Mouse (Mus musculus): ENCODE results near the gene Slc25a33.

Gene Slc25a33

DNA sequence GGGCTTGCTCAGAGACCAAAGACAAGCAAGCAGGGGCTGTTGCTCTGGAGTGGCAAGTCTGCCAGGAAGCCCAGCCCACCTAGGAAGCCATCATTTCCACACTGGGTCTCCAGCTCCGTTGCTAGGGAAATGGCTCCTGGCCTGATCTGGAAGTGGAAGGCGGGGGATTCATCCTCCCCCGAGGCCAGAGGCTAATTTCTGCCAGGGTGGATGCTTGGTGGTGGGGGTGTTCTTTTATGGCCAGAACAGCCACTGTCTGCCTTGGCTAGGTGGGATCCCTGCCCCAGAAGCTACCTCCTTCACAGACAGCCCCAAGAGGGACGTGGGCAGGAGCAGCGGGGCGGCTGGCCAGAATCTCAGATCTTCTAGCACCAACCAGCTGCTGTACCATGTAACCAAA is 40.3 kb downstream of the Slc25a33 start:
- in situ Hi-C loops (cut with MboI; ENCODE audit: unreplicated experiment in 2 of 2): no loop called here

DNA sequence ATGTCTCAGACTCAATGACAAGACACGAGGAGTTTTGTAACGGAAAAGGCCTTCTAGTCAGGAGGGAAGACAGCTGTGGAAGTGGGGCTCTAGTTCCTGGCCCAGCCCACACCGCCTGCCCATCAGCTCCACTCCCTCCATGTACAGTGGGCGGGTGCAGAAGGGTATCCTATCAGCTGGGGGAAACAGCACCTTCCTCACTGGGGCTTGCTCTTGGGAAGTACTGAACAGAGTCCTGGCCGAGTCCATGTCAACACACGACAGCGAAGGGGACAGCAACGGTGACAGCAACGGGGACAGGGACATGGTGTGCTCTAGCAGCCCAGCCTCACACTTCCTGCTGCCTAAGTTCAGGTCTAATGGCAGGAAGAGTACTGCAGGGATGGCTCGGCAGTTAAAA is 41.3 kb downstream of the Slc25a33 start:
- in situ Hi-C loops (cut with MboI; ENCODE audit: unreplicated experiment in 2 of 2): no loop called here

DNA sequence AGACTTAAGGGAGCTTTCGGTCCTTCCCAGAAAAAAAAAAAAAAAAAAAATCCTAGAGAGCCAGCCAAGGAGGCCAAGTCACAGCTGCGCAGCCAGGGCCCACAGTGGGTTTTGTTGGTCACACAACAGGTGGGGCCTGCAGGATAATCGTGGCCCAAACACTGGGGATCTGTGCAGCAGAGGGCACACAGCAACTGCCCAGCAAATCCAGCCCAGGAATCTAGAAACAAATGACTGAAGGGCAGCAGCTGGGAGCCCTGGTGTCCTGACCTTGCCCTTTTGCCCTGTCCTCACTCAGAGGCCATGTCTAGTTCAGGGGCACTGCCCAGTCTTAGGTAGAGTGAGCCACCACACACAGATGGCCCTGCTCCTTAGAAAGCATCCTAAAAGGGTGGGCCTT is 41.8 kb downstream of the Slc25a33 start:
- in situ Hi-C loops (cut with MboI; ENCODE audit: unreplicated experiment in 2 of 2): no loop called here

DNA sequence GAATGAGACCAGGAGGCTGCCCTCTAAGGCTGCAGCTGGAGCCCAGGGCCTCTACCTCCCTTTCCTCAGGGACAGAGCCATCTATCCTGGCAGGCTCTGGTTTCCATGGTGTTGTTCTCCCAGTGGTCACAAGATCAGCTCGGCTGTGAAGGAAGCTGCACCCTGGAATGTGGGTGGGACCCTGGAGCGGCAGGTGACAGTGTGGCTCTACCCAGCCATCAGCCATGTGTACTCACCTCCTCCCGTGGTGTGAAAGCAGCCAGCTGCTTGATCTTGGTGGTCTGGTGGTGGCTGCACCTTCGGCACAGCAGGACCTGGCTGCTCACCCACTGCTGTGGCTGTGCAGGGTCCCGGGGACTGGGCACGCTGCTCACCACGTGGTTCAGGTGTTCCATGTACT is 43.2 kb downstream of the Slc25a33 start:
- in situ Hi-C loops (cut with MboI; ENCODE audit: unreplicated experiment in 2 of 2): no loop called here

DNA sequence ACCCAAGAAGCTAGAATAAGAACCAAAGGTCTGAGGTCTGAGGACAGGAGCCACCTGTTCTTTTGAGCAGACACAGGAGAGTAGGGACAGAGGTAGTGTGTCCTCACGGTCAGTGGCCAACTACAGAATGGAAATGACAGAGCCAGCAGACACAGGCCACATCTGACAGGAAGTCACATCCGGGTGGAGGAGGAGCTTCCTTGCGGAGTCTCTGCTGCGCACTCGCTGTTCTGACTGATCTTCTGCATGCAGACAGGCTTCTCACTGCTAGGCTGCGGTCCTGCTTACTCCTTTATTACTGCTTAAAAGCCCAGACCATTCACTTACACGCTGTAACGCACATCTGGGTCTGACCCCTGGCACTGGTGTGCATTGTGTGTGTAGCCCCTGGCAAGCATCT is 45.3 kb downstream of the Slc25a33 start:
- in situ Hi-C loops (cut with MboI; ENCODE audit: unreplicated experiment in 2 of 2): loop anchor here in 1 of 2 experiments (5.0 kb wide), 2 partner anchors 78 to 373 kb away; no protein-coding TSS in a partner anchor

DNA sequence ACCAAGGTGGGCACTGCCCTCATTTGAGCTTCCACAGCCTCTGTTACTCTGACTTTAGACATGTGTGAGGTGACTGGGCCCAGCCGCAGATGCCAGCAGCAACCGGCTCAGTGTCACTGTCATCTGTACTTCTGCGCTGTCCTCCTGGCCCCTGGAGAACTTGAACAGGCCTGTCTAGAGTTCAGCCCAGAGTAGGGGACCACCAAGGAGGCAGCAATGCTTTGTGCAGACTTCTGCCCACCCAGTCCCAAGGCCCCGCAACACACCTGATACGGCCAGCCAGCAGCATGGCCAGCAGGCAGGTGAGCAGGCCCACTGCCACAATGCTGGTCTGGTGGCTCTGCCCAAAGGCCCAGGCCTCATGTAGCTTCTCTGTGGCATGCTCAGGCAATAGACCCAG is 46.4 kb downstream of the Slc25a33 start:
- in situ Hi-C loops (cut with MboI; ENCODE audit: unreplicated experiment in 2 of 2): loop anchor here in 1 of 2 experiments (5.0 kb wide), 2 partner anchors 80 to 375 kb away; no protein-coding TSS in a partner anchor

DNA sequence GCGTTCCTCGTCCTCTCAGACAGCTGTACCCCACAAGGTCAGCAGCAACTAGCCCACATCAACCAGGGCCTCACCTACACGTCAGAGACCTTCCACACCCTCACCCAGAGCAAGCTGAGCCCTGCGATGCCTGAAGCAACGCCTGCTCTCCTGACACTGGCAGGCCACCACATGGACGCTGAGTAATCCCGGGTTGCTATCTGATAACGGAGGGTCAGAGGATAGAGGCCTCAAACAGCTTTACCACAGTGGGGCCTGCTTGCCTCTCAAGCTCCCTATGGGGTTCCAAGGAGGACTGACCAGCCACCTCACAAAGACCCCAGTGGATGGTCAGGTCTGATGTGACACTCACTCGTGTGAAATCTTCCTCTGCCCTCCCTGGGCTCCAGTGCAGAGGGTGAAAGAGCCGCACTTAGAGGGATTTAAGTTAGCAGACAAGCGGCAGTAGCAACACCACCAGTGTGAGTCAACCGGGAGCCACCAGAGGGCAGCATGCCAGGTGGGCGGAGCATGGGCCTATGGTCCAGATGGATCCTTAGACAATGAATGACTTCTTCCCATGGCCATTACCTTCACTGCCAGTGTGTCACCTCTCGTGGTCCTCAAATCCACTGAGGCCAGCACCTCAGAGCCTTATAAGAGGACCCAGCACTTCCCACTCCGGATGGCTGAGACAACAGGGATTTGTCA is 48.3 kb downstream of the Slc25a33 start:
- in situ Hi-C loops (cut with MboI; ENCODE audit: unreplicated experiment in 2 of 2): loop anchor here in 1 of 2 experiments (5.0 kb wide), 2 partner anchors 81 to 376 kb away; no protein-coding TSS in a partner anchor

DNA sequence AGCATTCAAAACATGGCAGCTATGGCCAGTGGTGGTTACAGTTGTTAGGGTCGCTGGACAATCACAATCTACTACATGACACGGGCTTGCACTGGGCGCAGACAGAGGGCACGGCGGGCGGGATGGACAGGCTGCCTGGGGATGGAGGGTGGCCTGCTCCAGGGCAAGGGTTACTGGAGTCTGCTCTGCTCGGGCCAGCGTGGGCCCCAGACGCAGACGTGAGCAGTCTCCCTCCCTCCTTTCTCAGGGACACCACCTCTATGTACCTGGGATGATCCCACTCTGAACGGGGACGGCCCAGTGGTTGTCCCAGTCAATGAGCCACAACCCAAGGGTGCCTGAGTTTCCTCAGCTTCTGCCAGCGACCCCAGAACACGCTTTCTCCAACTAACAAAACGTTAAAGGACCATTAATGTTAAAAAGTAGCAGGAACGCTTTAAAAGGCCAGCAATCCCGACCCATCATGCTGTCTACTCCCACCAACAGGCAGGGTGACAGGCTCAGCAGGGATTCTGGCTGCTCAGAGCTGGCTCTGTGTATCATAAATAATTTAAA is 49.1 kb downstream of the Slc25a33 start:
- in situ Hi-C loops (cut with MboI; ENCODE audit: unreplicated experiment in 2 of 2): loop anchor here (5.0 kb wide), 4 partner anchors 82 to 377 kb away; partner anchors contain the start of gene Spsb1 (in 1 of the 2)

DNA sequence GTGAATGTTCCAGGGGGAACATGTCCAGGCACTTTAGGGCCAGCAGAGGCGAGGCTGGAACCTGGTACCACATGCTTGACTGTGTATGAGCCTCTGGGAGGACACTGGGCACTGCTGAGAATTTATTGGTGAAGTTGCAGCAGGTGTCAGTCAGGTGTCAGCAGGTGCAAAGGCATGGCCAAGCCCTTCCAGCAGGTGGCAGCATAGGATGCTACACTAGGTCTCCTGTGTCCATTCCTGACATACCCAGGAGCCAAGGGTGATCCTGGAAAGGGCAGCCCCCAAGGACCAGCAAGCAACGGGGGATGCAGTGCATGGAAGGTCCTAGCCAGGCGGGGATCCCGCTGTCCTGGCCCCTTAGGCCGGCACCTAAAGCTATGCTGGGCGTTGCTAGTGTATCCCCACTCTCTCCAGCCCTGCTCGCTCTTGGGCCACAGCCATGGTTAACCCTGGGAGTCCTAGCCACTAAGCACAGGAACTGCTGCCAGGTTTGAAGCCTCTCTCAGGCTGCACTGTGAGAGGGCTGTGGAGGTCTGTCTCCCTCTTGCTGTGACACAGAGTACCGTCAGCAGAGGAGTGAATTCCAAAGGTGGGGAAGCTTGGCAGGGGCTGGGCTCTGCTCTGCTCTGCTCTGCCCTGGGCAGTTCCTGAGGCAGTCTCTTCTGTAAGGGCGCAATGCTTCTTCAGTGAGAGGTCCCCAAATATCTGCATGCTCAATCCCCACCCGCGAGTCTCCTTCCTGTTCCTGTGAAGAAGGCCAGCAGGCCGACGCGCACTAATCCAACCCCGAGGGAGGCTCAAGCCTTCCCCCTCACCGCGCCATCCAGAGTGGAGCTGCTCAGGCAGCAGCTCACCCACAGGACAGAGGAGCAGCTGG is 50.0 kb downstream of the Slc25a33 start:
- in situ Hi-C loops (cut with MboI; ENCODE audit: unreplicated experiment in 2 of 2): loop anchor here (5.0 kb wide), 3 partner anchors 233 to 378 kb away; partner anchors contain the start of gene Spsb1 (in 1 of the 2)

DNA sequence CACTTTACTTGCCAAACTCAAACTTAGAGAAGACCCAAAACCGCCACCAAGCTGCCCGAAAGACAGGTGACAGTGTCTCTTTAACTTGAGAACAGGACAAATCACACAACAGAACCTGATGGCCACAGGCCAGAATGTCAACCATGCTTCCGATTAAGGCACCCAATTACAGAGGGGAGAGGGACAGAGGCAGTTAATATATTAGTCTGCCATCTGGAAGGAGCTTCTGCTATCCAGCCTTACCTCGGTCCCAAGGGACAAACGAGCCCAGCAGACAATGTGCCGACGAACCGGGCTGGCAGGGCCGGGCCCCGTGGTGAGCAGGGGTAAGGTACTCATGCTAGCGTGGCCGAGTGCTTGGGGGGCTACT is 51.1 kb downstream of the Slc25a33 start:
- in situ Hi-C loops (cut with MboI; ENCODE audit: unreplicated experiment in 2 of 2): loop anchor here (5.0 kb wide), 3 partner anchors 234 to 379 kb away; partner anchors contain the start of gene Spsb1 (in 1 of the 2)

DNA sequence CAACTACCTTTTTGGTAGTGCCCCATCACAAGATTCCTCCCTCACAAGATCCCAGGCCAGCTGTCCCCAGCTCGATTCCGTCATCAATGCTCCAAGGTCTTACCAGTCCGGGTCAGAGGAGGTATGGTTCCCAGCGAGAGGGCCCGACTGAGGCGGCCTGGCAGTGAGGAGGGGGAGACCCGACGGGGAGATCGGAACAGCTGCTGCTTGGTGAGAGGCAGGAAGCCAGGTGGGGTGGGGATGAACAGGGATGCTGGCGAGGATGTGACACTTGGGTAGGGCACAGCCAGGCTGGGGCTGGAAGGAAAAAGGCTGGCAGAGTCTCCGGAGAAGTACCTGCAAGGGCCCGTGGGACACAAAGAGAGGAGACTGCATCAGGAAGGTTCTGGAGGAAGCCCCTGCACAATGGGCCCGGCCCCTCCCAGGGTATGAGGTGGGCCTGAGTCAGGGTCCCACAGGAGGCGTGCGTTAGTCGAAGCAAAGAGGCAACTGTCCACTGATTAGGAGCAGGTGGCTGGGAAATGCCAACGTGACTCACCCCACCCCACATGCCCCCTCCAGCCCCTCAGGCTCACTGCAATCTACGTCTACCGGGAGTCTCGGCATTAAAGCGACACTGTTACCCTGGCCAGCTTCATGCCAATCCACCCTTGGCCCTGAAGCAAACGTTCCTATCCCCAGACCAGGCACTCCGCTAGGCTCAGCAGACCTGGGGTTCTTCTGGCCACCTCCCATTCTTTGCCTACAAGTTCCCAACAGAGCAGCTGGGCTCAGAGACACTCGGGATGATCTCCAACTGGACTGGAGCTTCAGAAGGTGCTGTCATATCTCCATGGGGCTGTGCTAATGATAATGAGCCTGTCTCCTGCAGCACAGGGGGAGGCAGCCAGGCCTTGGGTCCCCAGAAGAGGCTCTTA is 51.7 kb downstream of the Slc25a33 start:
- in situ Hi-C loops (cut with MboI; ENCODE audit: unreplicated experiment in 2 of 2): loop anchor here (5.0 kb wide), 3 partner anchors 235 to 380 kb away; partner anchors contain the start of gene Spsb1 (in 1 of the 2)

DNA sequence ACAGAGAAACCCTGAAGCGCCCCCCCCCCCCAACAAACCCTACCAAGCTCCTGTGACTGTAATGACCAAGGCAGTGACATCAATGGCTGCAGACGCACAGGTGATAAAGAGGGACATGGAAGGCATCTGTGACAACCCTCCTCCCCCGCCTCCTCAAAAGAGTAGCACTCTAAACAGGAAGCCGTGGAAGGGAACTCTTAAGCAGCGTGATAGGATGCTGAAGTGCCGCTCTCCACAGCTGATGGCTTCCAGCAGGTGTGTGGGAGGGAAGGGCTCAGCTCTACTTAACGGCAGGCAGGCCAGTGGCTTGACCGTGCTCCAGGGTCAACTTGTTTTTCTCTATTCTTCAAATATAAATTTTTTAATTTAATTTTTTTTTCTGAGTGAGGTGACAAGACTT is 52.9 kb downstream of the Slc25a33 start:
- in situ Hi-C loops (cut with MboI; ENCODE audit: unreplicated experiment in 2 of 2): loop anchor here (5.0 kb wide), 3 partner anchors 236 to 381 kb away; partner anchors contain the start of gene Spsb1 (in 1 of the 2)

DNA sequence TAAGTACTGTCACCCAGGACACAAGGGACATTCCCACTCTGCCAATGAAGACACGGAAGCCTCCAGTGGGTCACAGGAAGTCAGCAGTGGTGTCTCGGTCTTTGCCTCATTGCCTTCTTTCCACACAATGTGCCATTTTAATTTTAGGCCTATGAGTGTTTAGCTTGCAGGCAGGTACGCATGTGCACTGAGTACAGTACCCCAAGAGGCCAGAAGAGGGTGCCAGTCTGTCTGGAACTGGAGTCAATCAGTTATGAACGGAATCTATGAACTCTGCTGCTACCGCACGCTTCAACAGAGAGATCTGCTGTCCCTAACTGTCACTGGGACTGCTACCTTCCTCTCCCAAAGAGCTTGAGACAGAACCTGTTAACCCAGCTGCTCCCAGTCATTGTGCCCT is 54.4 kb downstream of the Slc25a33 start:
- in situ Hi-C loops (cut with MboI; ENCODE audit: unreplicated experiment in 2 of 2): loop anchor here (5.0 to 10.0 kb wide), 4 partner anchors 238 to 383 kb away; partner anchors contain the start of genes Rbp7 (in 1 of the 2) and Spsb1 (in 1 of the 2)

DNA sequence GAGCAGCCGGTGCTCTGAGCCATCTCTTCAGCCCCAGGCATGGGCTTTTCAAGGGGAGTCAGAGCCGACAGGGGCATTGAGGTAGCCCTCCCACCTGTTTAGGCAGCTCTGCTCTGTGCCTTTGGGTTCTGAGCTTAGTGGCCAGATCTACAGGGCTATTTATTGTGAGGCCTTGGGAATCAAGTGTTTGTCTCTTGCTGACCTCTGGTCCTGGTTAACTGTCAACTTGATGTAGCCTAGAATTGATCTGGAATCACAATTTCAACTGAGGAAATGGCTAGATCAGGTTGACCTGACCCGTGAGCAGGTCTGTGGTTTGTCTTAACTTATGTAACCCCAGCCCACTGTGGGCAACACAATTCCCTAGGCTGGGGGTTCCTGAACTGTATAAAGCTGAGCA is 59.5 kb downstream of the Slc25a33 start:
- in situ Hi-C loops (cut with MboI; ENCODE audit: unreplicated experiment in 2 of 2): loop anchor here (5.0 to 10.0 kb wide), 4 partner anchors 62 to 572 kb away; partner anchors contain the start of gene Rbp7 (in 1 of the 2)

DNA sequence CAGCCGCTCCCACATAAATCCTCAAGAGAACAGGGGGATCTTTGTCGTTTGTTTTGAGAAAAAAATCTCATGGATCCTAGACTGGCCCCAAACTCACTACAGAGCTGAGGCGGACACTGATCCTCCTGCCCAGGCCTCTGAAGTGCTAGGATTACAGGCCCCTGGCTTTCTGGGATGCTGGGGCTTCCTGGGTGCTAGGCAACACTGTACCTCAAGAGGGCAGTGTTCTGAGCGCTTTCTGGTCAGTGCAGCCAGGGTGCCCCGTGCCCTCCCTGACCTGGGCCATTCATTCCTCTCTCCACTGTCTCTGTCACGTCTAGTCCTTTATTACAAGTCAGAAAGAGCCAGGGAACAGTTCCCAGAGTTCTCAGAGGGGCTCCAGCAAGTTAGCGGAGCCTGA is 62.1 kb downstream of the Slc25a33 start:
- in situ Hi-C loops (cut with MboI; ENCODE audit: unreplicated experiment in 2 of 2): loop anchor here (5.0 to 10.0 kb wide), 4 partner anchors 60 to 570 kb away; partner anchors contain the start of gene Rbp7 (in 1 of the 2)

DNA sequence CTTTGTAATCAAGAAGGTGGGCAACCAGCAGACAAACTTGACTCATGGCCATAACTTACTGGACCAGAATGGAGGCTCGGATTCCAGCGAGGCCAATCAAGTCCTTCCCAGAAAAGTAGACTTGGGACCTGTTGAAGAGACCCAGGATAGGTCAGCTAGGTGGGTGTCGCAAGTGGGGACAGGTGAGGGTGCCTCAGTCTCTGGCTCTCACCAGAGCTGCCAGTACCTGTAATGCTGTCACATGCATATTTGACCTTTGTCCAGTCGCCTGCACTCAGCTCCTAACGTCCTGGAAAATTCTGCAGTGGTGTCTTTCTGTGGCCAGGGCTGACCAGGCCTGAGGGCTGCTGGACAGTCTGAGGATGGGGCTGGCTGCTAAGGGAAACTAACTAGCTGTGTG is 62.6 kb downstream of the Slc25a33 start:
- in situ Hi-C loops (cut with MboI; ENCODE audit: unreplicated experiment in 2 of 2): loop anchor here (5.0 to 10.0 kb wide), 4 partner anchors 59 to 569 kb away; partner anchors contain the start of gene Rbp7 (in 1 of the 2)

DNA sequence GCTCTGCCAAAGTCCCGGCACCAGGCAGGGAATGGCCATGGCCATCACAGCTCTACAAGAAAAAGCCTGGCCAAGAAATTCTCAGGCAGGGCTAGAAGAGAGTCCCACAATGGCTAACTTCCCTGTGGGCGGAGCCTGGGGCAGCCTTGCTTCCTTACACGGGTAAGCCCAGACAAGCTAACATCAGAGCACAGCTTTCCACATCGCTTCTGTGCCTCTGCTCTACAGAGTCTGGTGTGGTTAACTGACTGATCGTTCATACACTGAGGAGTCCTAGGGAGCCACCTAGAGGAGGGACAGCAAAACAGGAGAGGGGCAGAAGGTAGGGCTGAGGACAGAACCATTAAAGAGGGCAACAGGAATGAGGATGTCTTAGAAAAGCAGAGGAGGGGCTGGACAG is 63.6 kb downstream of the Slc25a33 start:
- in situ Hi-C loops (cut with MboI; ENCODE audit: unreplicated experiment in 2 of 2): loop anchor here (5.0 to 10.0 kb wide), 4 partner anchors 58 to 568 kb away; partner anchors contain the start of gene Rbp7 (in 1 of the 2)

DNA sequence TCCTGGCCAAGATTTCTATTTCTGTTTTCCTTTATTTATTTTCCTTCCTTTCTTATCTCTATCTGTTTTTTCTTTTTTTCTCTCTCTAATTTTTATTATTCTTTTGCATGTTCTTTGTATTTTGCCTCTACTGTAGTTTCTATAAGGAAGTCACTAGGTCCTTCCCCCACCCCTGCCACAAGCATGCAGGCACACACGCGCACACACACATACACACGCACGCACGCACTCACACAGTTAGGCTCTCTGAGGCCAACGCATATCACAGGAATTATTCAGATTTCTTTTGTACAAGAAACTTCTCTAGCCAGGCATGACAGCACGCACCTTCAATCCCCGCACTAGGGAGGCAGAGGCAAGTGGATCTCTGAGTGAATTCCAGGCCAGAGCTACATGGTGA is 68.1 kb downstream of the Slc25a33 start:
- in situ Hi-C loops (cut with MboI; ENCODE audit: unreplicated experiment in 2 of 2): loop anchor here in 1 of 2 experiments (5.0 kb wide), 1 partner anchor 54 kb away; no protein-coding TSS in a partner anchor

DNA sequence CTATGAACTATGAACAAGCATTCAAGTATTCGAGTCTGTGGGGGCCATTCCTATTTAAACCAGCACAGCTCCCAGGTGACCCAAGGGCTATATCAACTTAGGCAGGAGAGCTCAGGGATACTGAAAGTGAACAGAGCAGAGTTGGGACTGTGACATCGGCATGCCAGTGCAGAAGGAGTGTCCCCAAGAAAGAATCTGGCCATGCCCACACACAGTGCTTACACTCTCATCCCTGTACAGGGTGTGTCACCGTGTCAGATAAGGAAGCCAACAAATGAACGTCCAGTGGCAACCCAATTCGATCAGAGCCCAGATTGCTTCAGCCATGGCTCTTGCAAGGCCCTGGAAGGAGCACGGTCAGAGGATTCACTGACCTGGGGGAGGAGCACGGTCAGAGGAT is 68.8 kb downstream of the Slc25a33 start:
- in situ Hi-C loops (cut with MboI; ENCODE audit: unreplicated experiment in 2 of 2): loop anchor here in 1 of 2 experiments (5.0 kb wide), 1 partner anchor 53 kb away; no protein-coding TSS in a partner anchor
